Mouse (Mus musculus) adrenal gland, adult (tissue): Measurements from ENCODE around the gene 1700028K03Rik.

Source experiments
- DNase-seq, 2 experiments: peaks; one replicate each; pipeline ENCODE4 v3.0.0; 2022 to 2023; ENCODE audit warnings: low spot score in 1 of 2; ENCODE audit not compliant: inconsistent age in 2 of 2

Gene 1700028K03Rik

DNA sequence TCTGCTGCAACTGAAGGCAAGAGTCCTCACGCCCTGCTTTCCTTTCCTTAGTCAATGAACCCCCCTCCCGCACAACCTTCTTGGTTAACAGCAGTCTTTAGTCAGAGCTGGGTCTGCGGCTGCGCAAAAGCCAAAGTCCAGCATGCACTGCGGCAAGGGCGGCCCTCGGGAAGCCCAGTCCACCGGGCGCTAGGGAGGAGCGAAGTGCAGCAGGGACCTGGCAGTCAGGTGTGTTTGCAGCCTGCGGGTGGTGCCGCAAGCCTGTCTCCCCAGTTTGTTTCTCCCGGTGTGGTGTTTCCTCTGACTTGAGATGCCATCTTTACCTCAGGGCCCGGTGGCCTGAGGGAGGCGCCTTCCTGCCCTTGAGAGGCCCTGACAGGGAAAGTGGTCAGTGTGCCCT lies at the start of gene 1700028K03Rik:
TSS of gene 1700028K03Rik (plus strand) at position 129 of the 400 bp plus-strand sequence.
- DNase-seq, result no peak

DNA sequence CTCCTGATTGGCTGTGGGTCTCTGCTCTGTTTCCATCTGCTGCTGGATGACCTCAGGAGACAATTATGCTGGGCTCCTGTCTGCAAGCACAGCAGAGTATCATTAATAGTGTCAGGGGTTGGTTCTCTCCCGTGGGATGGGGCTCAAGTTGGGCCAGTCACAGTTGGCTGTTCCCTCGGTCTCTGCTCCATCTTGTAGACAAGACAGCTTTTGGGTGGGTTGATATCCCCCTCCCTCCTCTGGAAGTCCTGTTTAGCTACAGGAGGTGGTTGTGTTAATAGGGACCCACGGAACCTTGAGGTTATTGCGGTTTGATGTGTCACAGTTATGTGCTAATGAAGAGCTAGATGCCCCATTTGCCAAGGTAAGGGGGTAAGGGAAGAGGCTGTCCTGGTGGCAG lies 45.5 kb upstream of the 1700028K03Rik start:
- DNase-seq, result no peak

DNA sequence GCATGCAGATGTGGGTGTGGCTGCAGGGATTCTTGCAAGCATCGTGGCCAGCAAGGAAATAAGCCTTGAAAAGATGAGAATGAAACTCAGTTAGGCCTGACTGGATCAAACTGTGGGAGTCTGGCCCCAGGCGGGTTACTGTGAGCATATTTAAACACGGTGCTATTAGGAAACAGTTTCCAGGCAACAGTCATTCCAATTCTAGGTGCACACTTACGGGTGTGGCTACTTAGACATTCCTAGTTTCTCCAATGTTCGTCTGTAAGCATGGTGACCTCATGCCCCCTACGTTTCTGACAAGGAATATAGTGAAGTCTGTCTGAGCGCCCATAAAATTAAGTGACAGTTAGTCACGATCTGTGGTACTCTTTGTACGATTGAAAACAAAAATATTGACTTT lies 43.5 kb upstream of the 1700028K03Rik start:
- no peak for DNase-seq

DNA sequence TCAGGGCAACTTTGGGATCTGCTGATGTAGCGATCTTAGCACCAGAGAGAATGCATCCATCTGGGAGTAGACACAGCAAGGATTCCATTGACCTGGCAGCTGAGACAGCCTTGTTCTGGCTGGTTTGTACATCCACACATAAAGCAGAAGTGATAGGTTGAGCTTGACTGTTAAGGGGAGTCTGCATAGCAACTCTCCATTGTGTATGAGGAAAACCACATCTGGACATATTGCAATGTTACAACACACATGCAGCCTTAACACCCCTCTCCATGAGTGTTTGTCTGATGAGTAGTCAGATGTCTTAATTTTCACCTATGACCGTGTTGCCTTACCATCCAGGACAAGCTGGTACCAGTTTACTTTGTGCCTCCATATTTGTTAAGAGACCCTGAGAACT lies 42.0 kb upstream of the 1700028K03Rik start:
- no peak for DNase-seq

DNA sequence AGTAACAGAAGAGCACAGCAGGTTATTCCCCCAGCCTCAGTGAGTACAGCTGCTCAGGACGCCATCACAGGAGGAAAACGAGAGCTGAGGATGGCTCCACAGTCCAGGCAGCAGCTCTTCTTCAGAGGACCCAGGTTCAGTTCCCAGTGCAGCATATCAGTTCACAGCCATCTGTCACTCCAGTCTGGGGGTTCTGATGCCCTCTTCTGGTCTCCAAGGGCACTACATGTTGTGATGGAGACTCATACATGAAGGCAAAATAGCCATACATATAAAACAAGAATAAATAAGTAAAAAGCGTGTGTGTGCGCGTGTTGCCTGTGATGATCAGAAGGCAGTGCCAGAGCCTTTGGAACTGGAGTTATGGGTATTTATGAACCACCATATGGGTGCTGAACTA lies 39.8 kb upstream of the 1700028K03Rik start:
- DNase-seq, result no peak

DNA sequence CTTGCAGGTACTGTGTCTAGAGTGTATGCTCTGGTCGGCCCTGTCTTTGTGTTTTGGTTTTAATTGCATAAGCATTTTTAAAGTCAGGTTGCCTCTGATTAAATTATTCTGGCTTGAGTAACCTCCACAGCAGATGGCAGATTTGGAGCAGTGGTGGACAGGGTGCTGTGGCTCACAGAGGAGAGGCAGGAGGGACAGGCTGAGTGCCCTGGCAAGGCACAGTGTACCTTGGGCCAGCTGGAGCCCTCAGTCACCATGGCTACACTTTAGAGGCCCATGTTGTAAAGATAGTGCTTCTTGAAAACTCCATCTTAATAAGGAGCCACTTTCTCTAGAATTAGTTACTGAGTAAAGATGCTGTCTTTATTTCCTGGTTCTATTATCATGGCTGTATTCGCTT lies 38.5 kb upstream of the 1700028K03Rik start:
- DNase-seq, result no peak

DNA sequence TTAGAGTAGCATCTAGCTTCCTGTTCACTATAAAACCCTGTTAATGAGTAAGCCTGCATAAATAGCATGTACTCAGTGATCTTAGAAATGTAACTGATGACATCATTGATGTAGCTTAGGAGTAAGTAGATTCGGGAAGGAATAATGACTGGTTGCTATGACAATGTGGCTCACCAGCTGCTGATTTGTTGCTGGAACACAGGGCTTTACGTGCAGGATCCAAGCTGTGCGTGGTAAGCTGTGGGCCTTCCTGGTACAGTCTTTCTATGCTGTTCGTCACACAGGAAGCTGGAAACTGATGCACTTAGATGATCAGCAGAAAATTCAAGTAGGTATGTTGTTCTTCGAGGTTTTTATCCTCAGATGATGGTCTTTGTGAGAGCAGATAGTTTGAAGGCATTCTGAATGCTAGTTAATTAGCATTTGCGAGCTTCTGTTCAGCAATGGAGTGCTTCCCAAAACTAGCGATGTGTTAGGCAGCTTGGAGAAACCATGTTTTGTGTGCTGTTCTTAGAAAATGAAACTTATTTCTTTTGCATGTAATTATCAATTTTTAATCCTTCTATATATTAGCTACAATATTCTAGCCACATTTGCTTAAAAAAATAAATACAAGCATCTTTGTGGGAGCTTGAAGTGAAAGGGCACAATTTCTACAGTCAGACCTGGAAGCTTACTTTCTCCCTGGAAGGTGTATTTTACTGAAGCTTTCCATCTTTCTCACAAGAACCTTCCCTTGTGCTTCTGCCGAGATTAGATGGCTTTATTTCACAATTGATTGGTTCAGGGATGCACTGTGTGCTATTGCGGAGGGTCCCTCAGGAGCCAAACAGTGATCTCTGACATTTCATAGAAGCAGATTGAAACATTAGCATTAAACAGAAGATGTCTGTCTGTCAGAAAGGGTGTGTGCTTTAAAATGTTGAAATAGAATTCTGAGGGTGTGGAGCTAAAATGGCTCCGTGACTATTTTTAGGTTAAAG lies 36.7 kb upstream of the 1700028K03Rik start:
- DNase-seq, result no peak

DNA sequence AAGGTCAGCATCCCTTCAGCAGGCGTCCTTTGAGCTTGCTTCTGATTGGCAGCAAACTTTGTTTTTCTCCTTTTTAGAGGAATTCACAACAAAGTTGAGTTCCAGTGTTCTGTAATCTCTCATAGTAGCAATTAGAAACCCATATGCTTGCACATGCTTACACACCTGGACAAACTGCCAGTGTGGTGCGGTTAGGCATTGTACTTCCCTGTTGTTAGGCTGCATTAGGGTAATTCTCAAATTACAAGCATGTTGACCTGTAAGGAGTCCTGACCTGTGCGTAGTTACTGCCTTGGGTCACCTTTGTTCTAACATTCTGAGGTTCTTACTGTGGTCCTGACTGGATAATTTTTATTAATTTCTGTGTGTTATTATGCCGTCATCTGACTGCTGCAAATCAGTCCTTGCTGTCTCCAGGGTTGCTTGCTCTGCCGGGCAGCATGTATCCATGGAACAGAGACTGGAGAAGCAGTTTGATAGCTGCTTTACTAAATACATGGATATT lies 35.7 kb upstream of the 1700028K03Rik start:
- DNase-seq, result no peak

DNA sequence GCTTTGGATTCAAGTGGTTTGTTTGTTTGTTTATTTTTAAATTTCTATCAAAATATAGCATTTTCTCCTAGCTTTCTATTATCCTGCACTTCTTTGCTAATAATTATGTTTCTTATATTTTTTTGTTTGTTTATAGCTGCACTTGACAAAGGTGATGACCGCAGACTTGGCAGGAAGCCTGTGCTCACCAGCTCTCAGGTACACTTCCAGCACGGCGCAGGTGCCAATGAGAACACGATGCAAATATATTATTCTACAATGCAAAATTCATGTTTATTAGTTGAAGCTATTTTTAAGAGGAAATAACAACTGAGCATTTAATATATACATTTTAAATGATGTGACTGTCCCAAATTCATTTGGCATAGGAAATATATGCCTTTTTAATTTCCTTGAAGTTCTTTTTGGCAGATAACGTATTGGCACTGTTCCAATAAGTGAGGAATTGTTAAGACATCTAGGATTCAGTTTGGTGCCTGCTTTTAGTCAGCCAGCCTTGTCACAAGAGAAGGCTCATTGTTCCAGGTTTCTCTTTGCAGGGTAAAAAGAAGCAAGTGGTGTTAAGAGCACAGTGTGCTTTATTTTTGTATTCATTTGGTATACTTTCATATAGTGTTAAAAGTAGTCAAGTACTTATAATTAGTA lies 34.5 kb upstream of the 1700028K03Rik start:
- no peak for DNase-seq

DNA sequence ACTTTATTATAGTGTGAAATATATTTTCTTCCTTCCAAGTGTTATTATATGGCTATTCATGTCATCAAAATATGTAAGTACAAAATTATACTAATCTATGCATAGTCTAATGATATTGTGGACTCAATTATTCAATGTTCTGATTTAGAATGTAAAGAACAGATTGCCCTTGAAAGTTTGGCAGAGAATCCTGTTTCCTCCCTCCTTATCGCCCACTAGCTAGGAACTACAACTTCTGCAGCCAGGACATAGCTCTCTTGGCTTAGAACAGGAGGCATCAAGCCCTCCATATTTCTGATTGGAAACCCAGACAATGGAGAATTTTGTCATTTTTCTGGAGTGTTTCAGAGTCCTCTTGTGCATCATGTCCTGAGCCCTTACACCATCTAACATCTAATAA lies 33.8 kb upstream of the 1700028K03Rik start:
- DNase-seq, result no peak

DNA sequence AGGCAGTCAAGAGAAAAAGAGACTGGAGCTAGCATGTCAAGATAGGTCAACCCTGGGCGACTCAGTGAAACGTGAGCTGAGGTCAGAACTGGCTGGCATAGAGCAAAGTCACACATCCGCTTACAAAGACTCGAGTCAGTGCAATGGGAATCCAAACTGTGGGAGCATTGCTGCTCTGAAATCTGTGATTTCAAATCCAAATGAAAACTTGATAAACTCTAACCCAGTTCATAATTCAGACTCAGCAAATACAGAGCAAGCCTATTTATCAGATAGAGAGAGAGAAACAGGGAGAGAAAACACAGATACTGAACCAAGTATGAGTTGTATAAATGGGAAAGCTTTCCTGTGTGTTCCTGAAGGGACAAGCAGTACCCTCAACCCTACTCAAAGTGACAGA lies 27.2 kb upstream of the 1700028K03Rik start, which contains the start of gene Gm42669:
TSS of gene Gm42669 (plus strand) at position 301 of the 400 bp plus-strand sequence.
- DNase-seq, result no peak

DNA sequence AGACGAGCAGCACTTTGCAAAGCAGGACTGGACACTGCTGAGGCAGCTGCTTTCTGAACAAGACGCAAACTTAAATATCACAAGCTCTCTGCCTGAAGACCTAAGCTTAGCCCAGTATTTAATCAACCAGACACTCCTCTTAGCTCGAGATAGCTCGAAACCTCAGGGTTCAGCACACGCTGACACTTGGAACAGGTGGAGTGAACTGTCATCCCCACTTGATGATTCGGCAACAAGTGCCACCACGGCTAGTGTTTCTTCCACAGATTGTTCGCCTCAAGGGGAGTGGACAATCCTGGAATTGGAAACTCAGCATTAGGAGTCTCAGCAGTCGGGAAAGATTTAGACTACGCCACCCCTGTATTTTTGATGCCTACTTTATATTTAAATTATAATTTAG lies 24.0 kb upstream of the 1700028K03Rik start:
- no peak for DNase-seq

DNA sequence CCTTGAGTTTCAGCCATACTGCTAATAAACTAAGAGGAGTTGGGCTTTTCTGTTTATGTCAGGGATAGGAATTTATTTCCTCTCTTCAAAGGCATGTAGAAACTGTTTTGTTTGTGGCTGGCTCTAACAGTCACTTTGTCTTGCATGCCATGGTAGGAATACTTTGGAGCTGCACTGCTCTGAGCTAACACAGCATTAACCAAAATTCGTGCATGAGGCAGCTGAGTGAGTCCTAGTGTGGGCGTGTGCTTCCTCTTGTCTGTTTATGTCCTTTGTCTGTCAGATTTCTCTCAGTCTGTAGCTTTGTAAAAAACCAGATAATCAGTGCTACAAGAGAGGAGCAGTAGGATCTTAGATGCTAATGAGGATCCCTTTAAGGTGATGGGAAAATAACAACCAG lies 23.2 kb upstream of the 1700028K03Rik start:
- no peak for DNase-seq

DNA sequence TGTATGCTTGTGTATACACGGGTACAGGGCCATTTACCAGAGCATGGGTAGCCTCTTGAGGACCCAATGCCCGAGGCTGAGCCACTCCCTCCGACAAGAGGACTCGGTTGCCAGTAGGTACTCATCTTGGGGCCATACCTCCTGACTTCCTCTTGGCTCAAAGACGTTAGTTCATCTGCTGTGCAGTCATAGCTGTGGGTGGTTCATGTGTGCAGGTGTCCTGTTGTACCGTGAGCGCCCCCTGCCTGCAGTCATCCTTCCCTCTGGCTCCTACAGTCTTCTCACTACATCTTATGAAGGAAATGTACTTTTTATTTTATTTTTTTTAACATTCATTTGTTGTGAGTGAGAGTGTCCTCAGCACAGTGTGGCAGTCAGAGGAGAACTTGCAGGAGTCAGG lies 20.9 kb upstream of the 1700028K03Rik start:
- peak; percentile 43 to 71 for DNase-seq

DNA sequence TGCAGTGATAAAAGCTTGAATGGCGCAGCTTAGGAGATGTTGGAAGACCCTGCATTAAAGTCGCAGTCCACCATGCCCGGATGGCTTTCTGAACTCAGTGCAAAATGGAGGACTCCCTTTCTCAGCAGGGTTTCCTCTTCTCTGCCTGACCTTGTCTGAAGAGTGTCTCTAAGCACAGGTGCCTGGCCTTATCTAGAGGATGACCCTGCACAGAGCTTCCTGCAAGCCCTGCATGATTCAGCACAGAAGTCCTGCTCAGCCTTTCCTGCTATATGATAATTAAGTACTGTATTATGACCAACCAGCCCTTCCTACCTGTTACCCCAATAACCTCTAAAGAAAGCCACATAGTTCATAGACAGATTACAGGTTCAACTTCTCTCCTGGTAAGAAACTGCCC lies 19.1 kb upstream of the 1700028K03Rik start:
- DNase-seq, result no peak

DNA sequence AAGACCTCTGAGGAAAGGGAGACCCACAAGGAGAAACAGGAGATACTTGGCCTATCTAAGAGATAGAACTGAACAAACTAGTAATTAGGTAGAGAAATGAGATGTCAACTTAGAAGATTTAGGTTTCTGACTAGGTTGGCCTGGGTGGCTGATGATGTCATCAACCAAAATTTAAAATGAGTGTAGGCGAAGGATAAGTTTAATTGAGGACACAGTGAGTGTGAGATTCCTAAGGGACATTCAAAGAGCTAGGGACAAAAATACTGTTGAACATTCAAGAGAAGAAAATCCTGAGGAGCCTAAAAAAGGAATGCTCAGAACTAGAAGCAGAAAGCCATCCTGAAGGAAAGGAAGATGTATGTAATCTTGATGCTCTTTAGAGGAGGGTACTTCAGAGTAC lies 18.4 kb upstream of the 1700028K03Rik start:
- no peak for DNase-seq

DNA sequence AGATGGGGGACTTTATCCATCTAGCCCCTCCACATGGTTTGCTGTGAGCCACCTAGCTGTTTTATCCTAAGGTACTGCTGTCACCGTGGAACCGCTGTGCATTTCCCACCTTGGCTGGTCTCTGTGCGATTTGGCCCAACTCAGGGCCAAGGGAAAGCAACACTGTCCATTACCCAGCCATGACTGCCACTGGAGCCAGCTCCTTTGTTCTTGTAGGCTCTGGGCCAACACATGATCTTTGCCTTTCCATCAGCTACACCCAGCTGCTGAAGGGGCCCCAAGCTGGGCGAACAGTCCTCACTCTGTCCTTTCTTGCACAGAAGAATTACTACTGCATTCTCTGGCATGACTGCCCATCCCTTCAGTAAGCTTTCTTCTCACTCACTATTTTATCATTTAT lies 15.9 kb upstream of the 1700028K03Rik start:
- DNase-seq, result no peak

DNA sequence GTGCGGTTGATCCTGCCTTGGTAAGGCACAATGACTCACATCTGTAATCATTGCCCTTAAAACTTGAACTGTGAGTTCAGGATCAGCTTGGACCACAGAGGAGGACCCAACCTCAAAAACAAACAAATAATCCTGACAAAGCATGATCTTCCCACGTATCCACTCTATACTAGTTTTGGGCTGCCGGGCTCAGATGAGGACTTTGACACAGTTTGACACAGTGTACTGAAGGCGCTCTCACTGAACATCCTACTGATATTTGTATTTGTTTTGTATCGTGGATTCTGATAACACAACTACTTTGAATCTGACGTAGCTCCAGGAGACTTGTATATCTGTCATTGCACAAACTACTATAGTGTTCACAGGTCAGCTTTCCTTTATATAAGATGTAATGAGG lies 13.1 kb upstream of the 1700028K03Rik start:
- DNase-seq, result no peak

DNA sequence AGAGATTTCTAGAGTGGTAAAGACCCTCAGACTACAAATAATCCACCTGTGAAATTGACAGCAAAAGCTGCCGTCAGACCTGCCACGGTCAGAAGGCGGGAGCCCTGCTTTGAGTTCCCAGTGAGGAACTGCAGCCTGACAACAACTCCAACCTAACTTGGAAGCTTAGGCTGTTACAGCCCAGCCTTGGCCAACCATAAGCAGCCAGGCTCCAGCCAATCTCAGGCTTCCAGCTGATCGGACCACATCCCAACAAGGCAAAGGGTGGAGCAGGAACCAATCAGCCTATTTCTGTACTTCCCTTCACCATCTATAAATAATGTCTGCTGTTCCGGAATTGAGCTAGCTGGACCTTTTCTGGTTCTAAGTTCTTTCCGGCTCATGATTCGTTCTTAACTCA lies 12.6 kb upstream of the 1700028K03Rik start:
- peak in 1 of 2 experiments; percentile 28 for DNase-seq

DNA sequence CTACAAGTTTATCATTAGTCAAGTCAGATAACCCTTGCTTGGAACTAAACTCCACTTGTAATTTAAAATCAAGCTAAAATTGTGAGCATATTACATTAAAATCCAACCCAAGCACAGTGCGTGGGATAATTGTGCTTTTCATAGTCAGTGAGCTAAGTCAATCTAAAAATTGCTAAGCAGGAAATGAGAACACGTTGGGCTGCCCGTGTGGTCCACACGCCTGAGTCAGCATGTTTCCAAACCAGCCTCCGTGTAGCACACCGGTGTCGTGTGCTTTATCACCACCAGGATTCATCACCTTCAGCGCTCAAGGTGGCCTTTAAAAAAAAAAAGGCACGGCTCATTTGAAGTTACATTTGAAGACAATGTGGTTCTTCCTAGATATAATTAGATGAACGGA lies 10.2 kb upstream of the 1700028K03Rik start:
- no peak for DNase-seq

DNA sequence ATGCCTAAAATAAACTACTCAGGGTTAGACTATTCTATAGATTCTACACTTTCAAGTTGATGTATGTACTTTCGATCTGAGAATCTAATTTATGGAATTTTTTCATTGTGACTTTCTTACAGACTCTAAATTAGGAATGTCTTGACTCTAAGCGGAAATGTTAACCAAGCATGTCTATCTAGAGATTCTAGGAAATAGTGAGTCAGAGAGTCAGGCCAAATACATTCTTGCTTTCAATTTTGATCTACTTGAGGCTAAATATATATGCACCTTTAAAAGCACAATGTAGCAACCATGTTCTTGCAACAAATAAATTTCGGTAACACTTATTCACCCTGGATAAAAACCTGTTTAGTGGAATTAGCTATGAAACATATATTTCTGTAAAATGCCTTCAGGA lies 5.7 kb upstream of the 1700028K03Rik start:
- no peak for DNase-seq

DNA sequence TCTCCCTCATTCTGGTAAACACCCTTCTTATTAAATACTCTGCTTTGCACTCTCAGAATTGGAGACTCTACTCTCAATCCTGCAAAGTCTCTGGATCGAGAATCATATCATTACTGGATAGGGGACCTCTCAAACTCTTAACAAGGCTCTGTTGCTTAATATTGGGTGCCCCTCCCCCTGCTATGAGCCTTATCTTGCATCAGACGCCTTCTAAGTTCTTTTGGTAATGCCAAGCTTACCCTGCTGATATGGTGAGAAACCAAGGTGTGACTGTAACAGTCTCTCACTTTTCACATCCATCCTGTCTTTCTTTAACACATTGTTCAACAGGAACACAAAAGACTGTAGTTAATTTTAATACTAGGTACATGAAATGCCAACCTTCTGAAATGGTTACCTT lies 919 bp upstream of the 1700028K03Rik start:
- DNase-seq, result no peak
